Mouse (Mus musculus): ENCODE results near the gene Rasl11b. TPM values are rescaled to one million over a fixed set of nuclear protein-coding genes. Genes with fewer than 3 reads are reported as not detected.

The Rasl11b gene
- total RNA-seq, 2 experiments from 2014 or later = 0.14 TPM; not detected in 1

- no peak for ATAC-seq (replicated peaks; ENCODE audit: low FRiP score, low TSS enrichment, poor library complexity, severe bottlenecking)
These were observed 12.0 kb upstream of the Rasl11b start for GRCm38 (mm10) chr5:74183118-74183517.

DNA sequence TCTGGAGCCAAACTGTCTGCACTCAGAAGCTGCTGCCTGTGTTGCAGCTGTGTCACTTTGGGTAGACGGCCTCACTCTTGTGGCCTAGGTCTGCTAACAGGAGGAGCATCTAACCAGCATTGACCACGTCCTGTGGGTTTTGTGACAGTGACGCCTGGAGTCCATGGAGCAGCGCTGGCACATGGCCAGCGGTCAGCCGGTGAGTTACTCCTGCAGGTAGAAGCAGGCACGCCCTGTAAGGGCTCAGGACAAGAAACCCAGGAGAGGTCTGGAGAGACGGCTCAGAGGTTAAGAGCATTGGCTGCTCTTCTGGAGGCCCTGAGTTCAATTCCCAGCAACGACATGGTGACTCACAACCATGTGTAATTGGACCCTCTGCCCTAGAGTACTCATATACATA is 10.5 kb upstream of the Rasl11b start:
- no peak for ATAC-seq (replicated peaks; ENCODE audit: low FRiP score, low TSS enrichment, poor library complexity, severe bottlenecking)

- ATAC-seq (replicated peaks; ENCODE audit: low FRiP score, low TSS enrichment, poor library complexity, severe bottlenecking) = no peak
These were observed 7.0 kb upstream of the Rasl11b start for GRCm38 (mm10) chr5:74188076-74188475.

DNA sequence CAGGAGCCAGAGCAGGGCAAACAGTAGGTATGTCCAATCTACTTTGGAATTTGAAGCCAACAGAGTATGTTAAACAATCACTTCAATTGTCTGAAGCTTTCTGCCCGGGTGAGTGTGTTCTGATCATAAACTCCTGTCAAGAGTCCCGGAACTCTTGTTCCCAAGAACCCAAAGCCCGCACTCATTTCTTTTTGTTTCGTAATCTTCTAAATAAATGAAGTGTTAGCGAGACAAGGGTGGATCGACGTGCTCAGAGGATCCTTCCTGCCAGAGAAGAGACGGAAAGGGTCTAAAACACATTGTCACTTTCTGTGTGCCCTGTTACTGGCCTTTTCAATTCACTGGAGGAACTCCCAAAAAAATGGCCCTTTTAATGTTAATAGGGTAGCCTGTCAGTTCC is 6.2 kb upstream of the Rasl11b start:
- no peak for ATAC-seq (replicated peaks; ENCODE audit: low FRiP score, low TSS enrichment, poor library complexity, severe bottlenecking)

DNA sequence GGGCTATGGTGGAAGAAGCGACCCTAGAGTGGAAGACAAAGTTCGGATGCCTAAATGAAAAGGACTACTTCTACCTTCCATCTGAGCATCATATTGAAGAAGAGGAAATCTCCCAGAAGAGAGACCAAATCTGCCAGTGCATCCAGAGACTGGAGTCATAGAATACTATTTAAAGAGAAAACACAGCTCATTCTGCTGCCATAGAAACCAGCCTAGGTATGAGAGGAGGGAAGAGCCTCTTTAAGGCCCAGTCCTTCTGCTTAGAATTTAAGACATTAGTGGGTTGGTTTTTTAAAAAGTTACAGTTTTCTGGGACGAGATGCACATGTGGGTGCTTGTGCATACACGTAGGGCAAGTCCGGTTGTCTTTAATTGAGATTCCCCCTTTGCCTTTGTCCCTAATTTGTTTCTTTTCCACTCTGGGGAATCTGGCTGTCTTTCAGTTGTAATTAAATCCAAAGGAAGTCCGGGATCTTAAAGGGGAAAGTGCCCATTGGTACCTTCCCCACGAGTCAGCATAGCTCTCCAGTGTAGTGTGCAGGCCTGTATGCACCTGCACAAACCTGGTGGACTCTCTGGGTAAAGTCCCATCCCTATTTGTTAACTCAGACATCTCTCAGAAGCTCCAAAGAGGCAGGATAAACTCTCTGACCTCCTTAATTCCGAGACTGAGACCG is 5.5 kb upstream of the Rasl11b start:
- no peak for ATAC-seq (replicated peaks; ENCODE audit: low FRiP score, low TSS enrichment, poor library complexity, severe bottlenecking)

DNA sequence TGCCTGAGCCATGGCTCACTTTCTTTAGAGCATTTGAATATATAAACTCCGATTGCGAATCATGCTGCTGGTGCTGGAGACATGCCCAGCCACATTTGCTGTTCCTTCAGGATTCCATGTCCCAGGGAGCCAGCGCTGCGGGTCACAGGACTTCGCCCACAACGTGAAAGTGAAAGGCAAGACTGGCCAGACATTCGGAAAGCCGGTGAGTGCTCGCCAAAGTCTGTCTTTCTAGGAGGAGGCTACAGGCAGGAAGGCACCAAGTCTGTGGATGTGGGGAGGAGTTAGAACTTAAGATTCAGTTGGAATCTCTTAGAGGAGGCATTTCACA is 5.0 kb upstream of the Rasl11b start:
- ATAC-seq (replicated peaks; ENCODE audit: low FRiP score, low TSS enrichment, poor library complexity, severe bottlenecking) = no peak

DNA sequence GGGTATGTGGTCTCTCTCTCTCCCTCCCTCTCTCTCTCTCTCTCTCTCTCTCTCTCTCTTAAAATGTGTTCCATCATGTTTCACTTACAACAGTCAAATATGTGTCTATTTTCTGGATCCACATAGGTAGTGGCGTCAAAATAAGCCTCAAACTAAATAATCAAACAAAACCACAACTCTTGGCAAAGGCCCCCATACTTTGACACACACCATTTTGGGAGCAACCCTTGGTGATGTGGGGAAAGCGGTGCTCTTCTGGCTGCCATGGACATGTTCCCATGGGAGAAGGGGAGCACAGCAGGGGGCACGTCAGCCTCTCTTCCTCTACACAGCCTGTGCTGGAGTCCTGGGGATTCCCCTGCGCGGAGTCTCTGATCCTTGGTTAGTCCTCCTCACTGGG is 4.2 kb upstream of the Rasl11b start:
- no peak for ATAC-seq (replicated peaks; ENCODE audit: low FRiP score, low TSS enrichment, poor library complexity, severe bottlenecking)

DNA sequence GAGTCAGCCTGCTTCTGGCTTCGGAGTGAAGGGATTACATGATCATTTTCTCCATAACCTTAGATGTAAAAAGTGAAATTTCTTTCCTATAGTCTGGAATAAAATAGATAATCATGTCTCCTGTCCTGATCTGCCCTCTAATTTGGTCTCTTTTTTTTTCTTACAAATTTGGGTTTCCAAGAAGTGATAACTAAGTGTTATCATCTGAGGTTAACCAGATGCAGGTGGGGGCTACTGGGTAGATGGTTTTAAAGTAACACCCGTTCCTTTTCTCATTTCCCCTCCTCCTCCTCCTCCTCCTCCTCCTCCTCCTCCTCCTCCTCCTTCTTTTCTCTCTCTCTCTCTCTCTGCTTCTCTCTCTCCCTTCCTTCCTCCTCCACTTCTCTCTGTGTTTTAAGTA is 2.1 kb upstream of the Rasl11b start:
- ATAC-seq (replicated peaks; ENCODE audit: low FRiP score, low TSS enrichment, poor library complexity, severe bottlenecking) = no peak

- no peak for ATAC-seq (replicated peaks; ENCODE audit: low FRiP score, low TSS enrichment, poor library complexity, severe bottlenecking)
These were observed 1.5 kb upstream of the Rasl11b start for GRCm38 (mm10) chr5:74193626-74194025.

DNA sequence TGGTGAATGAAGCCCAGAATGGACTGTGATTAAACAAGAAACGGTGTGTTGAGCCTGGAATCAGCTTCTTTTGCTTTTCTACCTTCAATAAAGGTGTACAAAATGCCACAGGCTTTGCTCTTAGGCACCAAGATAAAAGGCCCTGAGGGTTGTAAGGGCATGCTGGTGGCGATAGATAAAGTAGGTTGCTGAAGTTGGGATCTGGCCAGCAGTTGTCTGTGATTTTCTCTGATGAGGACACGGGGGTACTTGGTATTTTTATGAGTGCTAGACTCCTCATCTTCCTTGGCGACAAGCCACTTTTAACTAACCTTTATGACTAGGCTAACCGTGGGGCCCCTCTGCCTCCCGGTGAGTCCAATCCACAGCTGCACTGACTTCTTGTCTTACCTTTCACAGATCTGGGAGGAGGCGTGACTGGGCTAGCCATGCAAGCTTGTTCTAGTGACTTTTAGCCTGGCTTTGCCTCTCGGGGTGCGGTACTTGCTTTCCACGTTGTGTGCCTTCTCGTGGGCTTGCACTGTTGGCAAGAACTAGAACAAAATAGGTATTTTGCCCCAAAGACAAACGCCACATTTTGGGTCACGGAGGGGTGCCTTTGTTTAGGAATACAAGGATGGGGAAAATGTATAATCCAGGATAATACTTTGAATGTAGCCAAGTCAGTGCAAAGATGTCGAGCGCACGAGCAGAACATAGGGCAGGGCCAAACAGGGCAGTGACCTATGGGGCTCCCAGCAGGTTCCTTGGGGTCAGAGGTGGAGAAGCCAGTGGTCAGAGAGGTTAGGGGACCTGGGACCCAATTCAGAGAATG is 852 bp upstream of the Rasl11b start:
- peak; percentile 59 for ATAC-seq (replicated peaks; ENCODE audit: low FRiP score, low TSS enrichment, poor library complexity, severe bottlenecking)

- ATAC-seq (replicated peaks; ENCODE audit: low FRiP score, low TSS enrichment, poor library complexity, severe bottlenecking) = no peak
These were observed 674 bp downstream of the Rasl11b start for GRCm38 (mm10) chr5:74195614-74196306.

- no peak for ATAC-seq (replicated peaks; ENCODE audit: low FRiP score, low TSS enrichment, poor library complexity, severe bottlenecking)
These were observed 1.2 kb downstream of the Rasl11b start for GRCm38 (mm10) chr5:74196307-74196618.

DNA sequence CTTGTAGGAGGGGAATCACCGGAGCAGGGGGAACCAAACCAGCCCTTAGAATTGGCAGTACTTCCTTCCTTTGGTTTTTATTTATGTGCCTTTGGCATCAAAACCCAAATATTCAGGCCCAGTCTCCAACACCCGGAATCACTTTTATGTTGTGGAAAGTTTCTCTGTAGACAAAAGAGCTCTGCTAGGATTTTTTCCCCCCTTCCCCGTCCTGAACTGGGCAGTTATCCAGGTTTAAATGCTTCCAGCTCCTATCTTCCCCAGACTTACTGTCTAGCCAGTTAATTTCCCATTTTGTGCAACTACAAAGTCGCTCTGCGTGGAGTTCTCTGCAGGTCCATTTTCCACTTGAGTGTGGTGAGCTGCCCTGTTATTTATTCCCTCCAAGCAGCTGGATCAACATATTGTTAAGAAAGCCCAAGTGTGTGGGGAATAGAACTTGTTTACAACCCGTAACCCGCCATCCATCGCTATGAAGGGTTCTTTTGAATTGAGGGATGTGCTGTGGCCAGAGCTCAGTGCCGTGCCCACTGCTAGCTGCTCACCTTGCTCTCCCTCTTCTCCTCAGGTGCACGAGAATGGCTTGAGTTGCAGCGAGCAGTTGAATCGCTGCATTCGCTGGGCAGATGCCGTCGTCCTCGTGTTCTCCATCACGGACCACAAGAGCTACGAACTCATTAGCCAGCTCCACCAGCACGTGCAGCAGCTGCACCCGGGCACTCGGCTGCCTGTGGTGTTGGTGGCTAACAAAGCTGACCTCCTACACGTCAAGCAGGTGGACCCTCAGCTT is 2.6 kb downstream of the Rasl11b start:
- no peak for ATAC-seq (replicated peaks; ENCODE audit: low FRiP score, low TSS enrichment, poor library complexity, severe bottlenecking)

GRCm38 (mm10) chr5:74198446-74198845 is 3.4 kb downstream of the Rasl11b start:
- no peak for ATAC-seq (replicated peaks; ENCODE audit: low FRiP score, low TSS enrichment, poor library complexity, severe bottlenecking)

DNA sequence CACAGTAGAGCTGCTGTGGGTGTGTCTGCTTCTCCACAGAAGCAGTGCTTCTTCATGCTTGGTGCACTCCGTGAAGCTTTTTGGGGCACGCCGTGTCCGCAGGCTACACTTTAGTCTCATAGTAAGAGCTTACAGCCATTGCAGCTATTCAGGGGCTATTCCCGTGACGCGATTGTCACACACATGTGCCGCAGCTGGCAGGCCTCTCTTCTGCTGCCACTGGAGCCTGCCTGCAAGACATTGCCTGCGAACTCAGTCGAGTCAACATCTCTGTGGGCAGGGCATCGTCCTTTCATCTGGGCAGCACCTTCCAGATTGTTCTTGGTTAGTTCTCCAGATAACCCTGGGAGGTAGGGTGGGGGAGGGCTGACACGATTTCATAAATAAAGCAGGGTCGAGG is 4.7 kb downstream of the Rasl11b start:
- no peak for ATAC-seq (replicated peaks; ENCODE audit: low FRiP score, low TSS enrichment, poor library complexity, severe bottlenecking)

DNA sequence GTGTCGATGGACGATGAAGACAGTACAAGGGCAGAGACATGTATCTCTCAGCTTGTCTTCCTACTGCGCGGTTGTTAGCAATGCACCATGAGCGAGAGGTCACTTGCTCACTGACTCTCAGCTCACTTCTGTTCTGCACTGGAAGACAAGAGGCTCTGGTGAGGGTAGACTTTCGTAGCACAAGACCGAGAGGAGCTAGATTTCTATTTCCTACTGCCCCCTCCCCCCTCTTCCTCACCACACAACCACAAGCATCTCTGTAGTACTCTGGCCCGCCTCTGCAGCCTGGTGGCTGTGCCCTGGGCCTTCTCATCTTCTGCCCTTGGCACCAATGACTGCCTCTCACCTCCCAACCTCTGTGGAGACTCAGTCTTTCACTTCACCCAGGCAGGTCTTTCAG is 5.4 kb downstream of the Rasl11b start:
- ATAC-seq (replicated peaks; ENCODE audit: low FRiP score, low TSS enrichment, poor library complexity, severe bottlenecking) = no peak

DNA sequence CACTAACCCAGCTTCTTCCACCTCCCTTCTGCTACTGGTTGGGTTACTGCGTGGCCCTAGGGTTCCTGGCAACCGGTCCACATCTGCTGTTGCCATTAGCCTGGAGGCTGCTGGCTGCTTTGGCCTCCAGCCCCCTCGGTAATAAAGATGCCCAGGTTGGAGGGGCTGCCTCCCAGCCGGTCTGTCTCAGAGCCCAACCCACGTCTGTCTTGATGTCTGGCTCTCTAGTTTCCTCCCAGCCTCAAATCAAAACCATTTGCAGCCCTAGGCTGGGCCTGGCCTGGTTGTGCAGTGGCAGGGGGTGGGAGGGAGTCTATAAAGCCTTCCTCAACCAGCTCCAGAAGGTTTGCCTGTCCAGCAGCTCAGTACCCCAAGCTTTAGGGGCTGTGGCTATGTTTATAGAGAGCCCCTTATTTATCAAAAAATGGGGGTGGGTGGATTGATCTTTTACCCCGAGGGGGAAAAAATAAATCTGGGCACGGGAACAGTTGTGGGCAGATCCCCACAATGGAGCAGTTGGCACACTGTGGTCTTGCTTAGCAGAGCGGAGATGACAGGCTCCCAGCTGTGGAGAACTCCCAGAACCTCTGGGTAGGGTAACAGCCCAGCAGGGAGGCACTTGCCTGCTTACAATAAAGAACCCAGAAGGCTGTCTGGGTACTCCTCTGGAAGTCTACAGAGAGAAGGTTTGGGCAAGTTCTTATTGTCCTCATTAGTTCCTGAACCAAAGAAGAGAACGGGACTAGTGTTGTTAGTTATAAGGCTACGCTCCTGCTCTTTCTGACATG is 6.7 kb downstream of the Rasl11b start:
- ATAC-seq (replicated peaks; ENCODE audit: low FRiP score, low TSS enrichment, poor library complexity, severe bottlenecking) = no peak

- no peak for ATAC-seq (replicated peaks; ENCODE audit: low FRiP score, low TSS enrichment, poor library complexity, severe bottlenecking)
These were observed 7.4 kb downstream of the Rasl11b start for GRCm38 (mm10) chr5:74202515-74202914.

GRCm38 (mm10) chr5:74204465-74204864 is 9.4 kb downstream of the Rasl11b start:
- ATAC-seq (replicated peaks; ENCODE audit: low FRiP score, low TSS enrichment, poor library complexity, severe bottlenecking) = no peak
